Comparison of ENCODE assay signal across 8 mouse cellular contexts in the genomic region with DNA sequence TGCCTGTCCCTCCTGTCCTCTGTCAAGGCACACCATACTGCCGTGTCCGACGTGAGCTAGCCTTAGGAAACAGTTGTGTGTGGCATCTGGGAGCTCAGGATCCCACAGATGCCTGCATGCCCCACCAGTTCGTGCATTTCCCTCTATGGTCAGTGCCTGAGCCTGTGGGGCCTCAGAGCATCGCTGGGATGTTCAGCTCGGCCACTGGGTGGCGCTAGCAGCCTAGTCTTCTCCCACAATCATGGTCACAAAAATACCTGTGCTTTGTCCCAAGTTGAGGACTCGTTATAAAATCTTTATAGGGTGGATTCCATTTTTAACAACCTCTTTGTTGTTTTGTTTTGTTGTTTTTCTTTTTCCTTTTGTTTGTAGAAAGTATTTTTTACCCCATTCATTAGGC. TPM values are rescaled to one million over a fixed set of nuclear protein-coding genes. Genes with fewer than 3 reads are reported as not detected.
DNase-seq lines count a peak whose midpoint lies in the region; ATAC-seq and TF ChIP-seq lines count a peak whose summit lies in the region.

No protein-coding gene starts in this region.

- no peak overlapping the region for H3K4me3 ChIP-seq in forebrain, embryonic 10.5 days
- H3K4me3 ChIP-seq in forebrain, embryonic 12.5 days (replicated peaks), result no peak overlapping the region
- H3K4me3 ChIP-seq in midbrain, embryonic 10.5 days, result no peak overlapping the region
- H3K4me3 ChIP-seq in midbrain, embryonic 13.5 days (replicated peaks), result no peak overlapping the region
- H3K4me3 ChIP-seq in embryonic fibroblast, embryonic 13.5 days (ENCODE audit: insufficient read depth, low read length), result no peak overlapping the region
- no peak overlapping the region for H3K4me3 ChIP-seq in lung, adult 2 months (replicated peaks; ENCODE audit: extremely low read depth, low read depth, low read length)

- no peak overlapping the region for H3K27ac ChIP-seq in forebrain, embryonic 10.5 days
- H3K27ac ChIP-seq in forebrain, embryonic 12.5 days, result no peak overlapping the region
- no peak overlapping the region for H3K27ac ChIP-seq in midbrain, embryonic 10.5 days (replicated peaks)
- H3K27ac ChIP-seq in midbrain, embryonic 13.5 days, result no peak overlapping the region
- no peak overlapping the region for H3K27ac ChIP-seq in embryonic fibroblast, embryonic 13.5 days (ENCODE audit: insufficient read depth, low read length)

- TF ChIP-seq CTCF in embryonic fibroblast, embryonic 13.5 days (IDR thresholded peaks at IDR 0.05; ENCODE audit: borderline replicate concordance, insufficient read depth, low read length), result peak; percentile 89
- peak; percentile 84 for TF ChIP-seq CTCF in lung, adult 2 months (IDR thresholded peaks at IDR 0.05; ENCODE audit: insufficient read depth, low read length)

- WGBS in forebrain, embryonic 10.5 days, result 28% methylated on average over 8 of the region's 8 CpGs
- WGBS in forebrain, embryonic 12.5 days, result 31% methylated on average over 8 of the region's 8 CpGs
- WGBS in midbrain, embryonic 10.5 days, result 29% methylated on average over 8 of the region's 8 CpGs
- WGBS in midbrain, embryonic 13.5 days, result 32% methylated on average over 8 of the region's 8 CpGs
- WGBS in lung, adult 2 months, result 28% methylated on average over 8 of the region's 8 CpGs

- H3K4me2 ChIP-seq in forebrain, embryonic 12.5 days, result no peak overlapping the region
- no peak overlapping the region for H3K4me2 ChIP-seq in midbrain, embryonic 13.5 days (replicated peaks)

- H3K4me1 ChIP-seq in forebrain, embryonic 10.5 days, result no peaks in the 10 kb centered on the region
- no peaks in the 10 kb centered on the region for H3K4me1 ChIP-seq in forebrain, embryonic 12.5 days
- H3K4me1 ChIP-seq in midbrain, embryonic 10.5 days, result 0 out of 2 replicates have a peak, but pooled peaks cover 5% of the 10 kb centered on the region
- no peaks in the 10 kb centered on the region for H3K4me1 ChIP-seq in midbrain, embryonic 13.5 days (replicated peaks)
- no peaks in the 10 kb centered on the region for H3K4me1 ChIP-seq in embryonic fibroblast, embryonic 13.5 days (ENCODE audit: control insufficient read depth, insufficient read depth, low read length)
- no peaks in the 10 kb centered on the region for H3K4me1 ChIP-seq in lung, adult 2 months (ENCODE audit: control insufficient read depth, insufficient read depth, low read length)

- H3K9me3 ChIP-seq in forebrain, embryonic 10.5 days, result no peaks in the 10 kb centered on the region
- no peaks in the 10 kb centered on the region for H3K9me3 ChIP-seq in forebrain, embryonic 12.5 days
- no peaks in the 10 kb centered on the region for H3K9me3 ChIP-seq in midbrain, embryonic 10.5 days (replicated peaks)
- no peaks in the 10 kb centered on the region for H3K9me3 ChIP-seq in midbrain, embryonic 13.5 days

- H3K27me3 ChIP-seq in forebrain, embryonic 10.5 days (ENCODE audit: poor library complexity, severe bottlenecking), result no peaks in the 10 kb centered on the region
- no peaks in the 10 kb centered on the region for H3K27me3 ChIP-seq in forebrain, embryonic 12.5 days
- no peaks in the 10 kb centered on the region for H3K27me3 ChIP-seq in midbrain, embryonic 10.5 days (ENCODE audit: low read depth, poor library complexity, severe bottlenecking)
- H3K27me3 ChIP-seq in midbrain, embryonic 13.5 days, result no peaks in the 10 kb centered on the region
- H3K27me3 ChIP-seq in splenic B cell, adult 2 months (ENCODE audit: control insufficient read depth, insufficient read depth, low read length, poor library complexity, severe bottlenecking), result no peaks in the 10 kb centered on the region

- H3K36me3 ChIP-seq in forebrain, embryonic 10.5 days (replicated peaks), result peaks cover 92% of the 10 kb centered on the region
- H3K36me3 ChIP-seq in forebrain, embryonic 12.5 days (replicated peaks), result peaks cover 80% of the 10 kb centered on the region
- peaks cover 90% of the 10 kb centered on the region for H3K36me3 ChIP-seq in midbrain, embryonic 10.5 days
- H3K36me3 ChIP-seq in midbrain, embryonic 13.5 days, result peaks cover 85% of the 10 kb centered on the region
- H3K36me3 ChIP-seq in splenic B cell, adult 2 months (ENCODE audit: control insufficient read depth, insufficient read depth, low read length, poor library complexity, severe bottlenecking), result peaks cover 29% of the 10 kb centered on the region

- peak; percentile 30 for DNase-seq in forebrain, embryonic 10.5 days (ENCODE audit: extremely low spot score, low spot score)
- DNase-seq in midbrain, embryonic 10.5 days (ENCODE audit: low spot score), result peak; percentile 42
- peak; percentile 63 for DNase-seq in adrenal gland, postnatal 25 days
- peak; percentile 50 for DNase-seq in lung, adult 2 months
- peak; percentile 64 for DNase-seq in splenic B cell, adult 2 months (ENCODE audit: low read depth, low spot score)

- no peak for ATAC-seq in forebrain, embryonic 12.5 days (ENCODE audit: low FRiP score)
- ATAC-seq in midbrain, embryonic 13.5 days, result no peak

- H3K9ac ChIP-seq in forebrain, embryonic 12.5 days, result no peak overlapping the region
- H3K9ac ChIP-seq in midbrain, embryonic 13.5 days (replicated peaks), result no peak overlapping the region

- no peak for TF ChIP-seq POLR2A in embryonic fibroblast, embryonic 13.5 days (IDR thresholded peaks at IDR 0.05; ENCODE audit: low read depth, low read length)
- TF ChIP-seq POLR2A in lung, adult 2 months (IDR thresholded peaks at IDR 0.05; ENCODE audit: borderline replicate concordance, extremely low read depth, low read depth, low read length), result no peak

RNA-seq across cellular contexts. Expression of a gene that starts 37.0 kb away (rescaled TPM):
- 0.64 and 0.66 TPM in 2 replicates for polyA plus RNA-seq in forebrain, embryonic 10.5 days (2016; fragmentation: Nextera tagmentation; extraction: Ambion mirVana)
- polyA plus RNA-seq in forebrain, embryonic 12.5 days (2016; fragmentation: Nextera tagmentation; extraction: Ambion mirVana), result 7.3 and 13.5 TPM in 2 replicates
- 6.0 and 7.2 TPM in 2 replicates for polyA plus RNA-seq in midbrain, embryonic 10.5 days (2016; fragmentation: Nextera tagmentation; extraction: Ambion mirVana)
- polyA plus RNA-seq in midbrain, embryonic 13.5 days (2015; fragmentation: Nextera tagmentation; extraction: Ambion mirVana), result 12.0 and 24.1 TPM in 2 replicates
- not detected in 2 replicates for total RNA-seq in adrenal gland, postnatal 25 days (2021)
- polyA plus RNA-seq in embryonic fibroblast, embryonic 13.5 days (2011; ENCODE audit: insufficient read length, low read depth, missing spikeins), result 4.6 and 15.0 TPM in 2 replicates
- polyA plus RNA-seq in lung, adult 2 months (2012; rRNA removed), result 0.37 TPM in 1 of 2 replicates, not detected in the other
